Mouse (Mus musculus): ENCODE measurements around the gene Endod1. TPM values are rescaled to one million over a fixed set of nuclear protein-coding genes. Genes with fewer than 3 reads are reported as not detected.

Gene Endod1
- polyA plus RNA-seq, 1 experiment from 2014 or later: 10.8 TPM

DNA sequence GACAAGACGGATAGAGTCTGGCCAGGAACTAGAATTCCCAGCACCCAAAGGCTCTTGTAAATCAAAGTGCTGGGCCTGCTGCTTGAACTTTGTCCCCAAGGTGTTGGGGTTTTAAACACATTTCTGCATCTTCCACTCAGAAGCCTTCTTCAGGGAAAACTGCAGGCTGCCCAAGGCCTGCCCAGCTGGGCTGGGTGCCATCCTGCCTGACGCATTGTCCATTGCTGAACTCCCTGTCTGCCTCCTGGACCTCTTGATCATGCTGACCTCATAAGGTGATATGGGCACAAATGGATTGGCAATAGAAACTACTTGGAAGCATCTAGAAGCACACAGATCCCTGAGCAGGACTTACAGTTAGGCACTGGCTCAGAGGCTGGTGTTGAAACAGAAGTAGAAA is 3.2 kb downstream of the Endod1 start:
- Histone ChIP-seq H3K9ac (no peak overlapping the region), H3K4me3 (no peak overlapping the region), H3K4me2 (no peak overlapping the region), H3K36me3 (no peaks in the 10 kb centered on the region), H3K4me1 (peaks cover 17% of the 10 kb centered on the region), H3K27me3 (peaks cover 20% of the 10 kb centered on the region; the same call in 1 of the 2 replicates), H3K27ac (no peak overlapping the region), H3K9me3 (no peaks in the 10 kb centered on the region)
- 85% methylated on average over 2 of the region's 2 CpGs for WGBS
- ATAC-seq (ENCODE audit: insufficient number of reproducible peaks, insufficient read depth, low FRiP score, low TSS enrichment, low read depth): no peak

DNA sequence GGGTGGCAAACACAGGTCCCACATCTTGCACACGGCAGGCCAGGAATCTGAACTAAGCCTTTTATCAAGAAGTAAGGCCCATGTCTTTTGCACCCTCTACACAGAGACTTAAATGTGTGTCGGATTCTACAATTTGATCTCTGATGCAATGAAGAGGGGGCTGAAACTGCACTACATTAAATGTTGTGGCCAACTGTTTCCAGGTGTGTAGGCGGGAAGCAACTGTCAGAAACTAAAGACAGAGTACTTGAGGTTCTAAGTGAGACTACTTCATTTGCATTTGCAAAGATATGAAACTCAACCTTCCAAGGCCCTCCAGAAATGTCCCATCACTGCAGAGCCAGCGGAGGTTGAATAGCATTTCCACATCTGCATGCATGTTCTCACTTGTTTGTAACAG is 5.2 kb downstream of the Endod1 start:
- Histone ChIP-seq H3K27ac (no peak overlapping the region), H3K36me3 (no peaks in the 10 kb centered on the region), H3K4me2 (no peak overlapping the region), H3K4me1 (peaks cover 13% of the 10 kb centered on the region), H3K27me3 (peaks cover 15% of the 10 kb centered on the region; the same call in 1 of the 2 replicates), H3K4me3 (no peak overlapping the region), H3K9ac (no peak overlapping the region), H3K9me3 (no peaks in the 10 kb centered on the region)
- WGBS: 84% methylated on average over 4 of the region's 4 CpGs
- no peak for ATAC-seq (ENCODE audit: insufficient number of reproducible peaks, insufficient read depth, low FRiP score, low TSS enrichment, low read depth)

DNA sequence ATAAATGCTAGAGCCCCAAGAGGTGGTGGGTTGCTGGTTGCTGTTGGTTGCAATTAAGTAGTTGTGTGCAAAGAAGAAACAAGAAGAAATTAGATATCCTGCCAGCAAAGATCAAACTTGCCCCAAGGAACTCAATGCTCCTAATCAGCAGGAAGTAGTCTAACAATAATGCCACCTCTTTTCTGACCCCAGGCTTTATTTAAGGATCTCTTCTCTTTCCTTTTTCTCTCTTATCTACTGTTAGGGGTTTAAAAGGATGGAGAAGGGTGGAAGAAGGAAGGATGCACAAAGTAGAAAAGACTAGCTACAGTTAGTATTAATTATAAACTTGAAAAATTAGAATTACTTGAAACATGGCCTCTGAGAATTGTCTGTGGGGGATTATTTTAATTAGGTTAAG is 8.9 kb downstream of the Endod1 start:
- Histone ChIP-seq H3K4me3 (no peak overlapping the region), H3K9me3 (no peaks in the 10 kb centered on the region), H3K9ac (no peak overlapping the region), H3K4me2 (no peak overlapping the region), H3K36me3 (peaks cover 7% of the 10 kb centered on the region; the same call in 1 of the 2 replicates), H3K4me1 (no peaks in the 10 kb centered on the region), H3K27ac (no peak overlapping the region), H3K27me3 (no peaks in the 10 kb centered on the region)
- no peak for ATAC-seq (ENCODE audit: insufficient number of reproducible peaks, insufficient read depth, low FRiP score, low TSS enrichment, low read depth)

DNA sequence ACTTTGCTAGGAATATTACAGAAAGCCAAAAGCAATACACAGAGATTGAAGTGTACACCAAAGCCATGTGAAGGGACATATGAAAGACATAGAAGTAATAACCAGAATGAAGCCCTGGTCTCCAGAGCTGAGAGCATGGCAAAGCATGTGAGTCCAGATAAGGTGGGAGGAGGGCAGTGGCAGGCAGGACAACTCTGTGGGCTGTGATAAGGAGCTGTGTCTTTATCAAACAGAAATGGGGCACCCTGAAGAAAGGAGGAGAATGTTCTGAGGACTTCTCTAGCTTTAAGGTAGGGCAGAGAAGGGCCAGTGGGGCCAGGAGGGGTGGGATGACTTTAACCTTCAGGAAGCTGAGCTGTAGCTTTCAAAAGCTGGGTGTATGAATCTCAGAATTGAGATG is 12.0 kb downstream of the Endod1 start:
- Histone ChIP-seq H3K4me1 (peaks cover 13% of the 10 kb centered on the region; the same call in 1 of the 2 replicates), H3K9me3 (no peaks in the 10 kb centered on the region), H3K9ac (no peak overlapping the region), H3K36me3 (peaks cover 7% of the 10 kb centered on the region; the same call in 1 of the 2 replicates), H3K27me3 (no peaks in the 10 kb centered on the region), H3K27ac (no peak overlapping the region), H3K4me2 (no peak overlapping the region), H3K4me3 (no peak overlapping the region)
- ATAC-seq (ENCODE audit: insufficient number of reproducible peaks, insufficient read depth, low FRiP score, low TSS enrichment, low read depth): no peak

DNA sequence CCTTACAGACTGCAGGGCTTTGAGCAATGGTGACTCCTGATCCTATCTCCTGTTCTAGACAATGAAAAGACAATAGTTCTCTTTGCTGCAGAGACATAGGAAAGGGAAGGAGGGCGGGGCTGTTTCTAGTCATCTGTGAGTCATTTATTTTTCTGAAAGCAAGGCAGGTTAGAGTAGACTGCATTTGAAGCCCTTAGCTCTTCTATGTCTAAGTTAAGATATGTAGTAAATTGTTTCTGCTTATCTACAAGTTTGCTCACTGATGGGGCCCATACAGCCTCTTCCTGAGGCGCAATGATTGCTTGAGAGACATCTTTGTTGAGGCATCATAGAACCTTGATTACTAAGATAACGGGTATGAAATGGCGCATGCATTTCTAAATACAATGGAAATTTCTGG is 13.5 kb downstream of the Endod1 start:
- H3K4me3 ChIP-seq: no peak overlapping the region
- WGBS: 92% methylated on average over 4 of the region's 4 CpGs
- peaks cover 13% of the 10 kb centered on the region; the same call in 1 of the 2 replicates for H3K4me1 ChIP-seq
- no peak overlapping the region for H3K27ac ChIP-seq
- H3K9ac ChIP-seq: no peak overlapping the region
- ATAC-seq (ENCODE audit: insufficient number of reproducible peaks, insufficient read depth, low FRiP score, low TSS enrichment, low read depth): no peak
- no peak overlapping the region for H3K4me2 ChIP-seq
- peaks cover 7% of the 10 kb centered on the region; the same call in 1 of the 2 replicates for H3K36me3 ChIP-seq
- no peaks in the 10 kb centered on the region for H3K9me3 ChIP-seq
- no peaks in the 10 kb centered on the region for H3K27me3 ChIP-seq

DNA sequence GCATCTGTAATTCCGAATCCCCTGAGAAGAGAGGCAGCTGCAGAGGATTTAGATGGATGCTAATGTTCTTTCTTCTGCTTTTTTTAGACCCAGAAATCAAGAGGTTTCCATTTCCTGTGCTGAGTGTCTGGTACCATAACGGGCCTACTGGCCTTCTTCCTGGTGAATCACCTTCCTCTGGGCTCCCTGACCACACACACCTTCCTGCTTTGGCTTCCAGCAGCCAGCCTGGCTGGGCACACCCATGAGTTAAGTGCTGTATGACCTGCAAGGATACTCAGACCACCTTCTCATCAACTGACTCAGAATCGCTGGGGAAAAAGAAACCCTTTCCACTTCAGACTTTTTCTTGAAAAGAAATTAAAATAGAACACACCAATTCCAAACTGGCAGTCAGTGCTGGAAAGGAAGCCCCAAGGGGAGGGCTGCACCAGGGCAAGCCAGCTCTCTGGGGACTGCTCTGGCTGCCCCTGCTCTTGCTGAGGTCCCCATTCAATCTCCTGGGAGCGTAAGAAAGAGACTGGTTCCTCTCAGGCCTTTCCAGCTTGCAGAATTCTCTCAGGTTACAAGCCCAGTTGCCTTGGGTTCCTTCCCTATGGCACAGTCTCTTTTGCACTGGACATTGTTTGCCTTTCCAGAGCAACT is 15.7 kb downstream of the Endod1 start:
- Histone ChIP-seq H3K9me3 (no peaks in the 10 kb centered on the region), H3K4me2 (no peak overlapping the region), H3K27ac (0 out of 2 replicates have a peak overlapping the region, but pooled peaks have one; percentile 48), H3K9ac (no peak overlapping the region), H3K4me1 (peaks cover 13% of the 10 kb centered on the region; the same call in 1 of the 2 replicates), H3K36me3 (peaks cover 7% of the 10 kb centered on the region; the same call in 1 of the 2 replicates), H3K4me3 (no peak overlapping the region), H3K27me3 (no peaks in the 10 kb centered on the region)
- ATAC-seq (ENCODE audit: insufficient number of reproducible peaks, insufficient read depth, low FRiP score, low TSS enrichment, low read depth): no peak
- WGBS: 53% methylated on average over 4 of the region's 4 CpGs

DNA sequence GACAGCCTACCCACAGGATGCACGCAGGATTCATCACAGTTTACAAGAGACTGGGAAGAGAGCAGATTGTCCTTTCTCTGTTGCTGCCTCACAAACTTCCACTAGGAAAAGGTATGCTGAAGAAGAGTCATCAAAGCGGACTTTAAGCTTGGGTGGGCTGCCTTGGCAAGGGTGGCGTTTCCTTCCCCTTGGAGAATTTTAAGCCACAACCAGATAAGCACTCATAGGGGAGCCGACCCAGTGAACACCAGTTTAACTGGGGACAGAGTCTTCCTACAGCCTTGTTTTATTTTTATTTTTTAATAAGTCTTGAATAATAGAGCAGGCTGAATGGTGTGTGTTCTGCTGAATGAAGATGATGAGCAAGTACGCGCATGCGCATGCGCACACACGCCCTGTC is 16.6 kb downstream of the Endod1 start:
- H3K9me3 ChIP-seq: no peaks in the 10 kb centered on the region
- H3K4me1 ChIP-seq: peaks cover 13% of the 10 kb centered on the region; the same call in 1 of the 2 replicates
- no peaks in the 10 kb centered on the region for H3K27me3 ChIP-seq
- no peak overlapping the region for H3K27ac ChIP-seq
- H3K36me3 ChIP-seq: peaks cover 7% of the 10 kb centered on the region; the same call in 1 of the 2 replicates
- WGBS: 96% methylated on average over 9 of the region's 9 CpGs
- no peak overlapping the region for H3K4me3 ChIP-seq
- H3K9ac ChIP-seq: no peak overlapping the region
- no peak for ATAC-seq (ENCODE audit: insufficient number of reproducible peaks, insufficient read depth, low FRiP score, low TSS enrichment, low read depth)
- no peak overlapping the region for H3K4me2 ChIP-seq

DNA sequence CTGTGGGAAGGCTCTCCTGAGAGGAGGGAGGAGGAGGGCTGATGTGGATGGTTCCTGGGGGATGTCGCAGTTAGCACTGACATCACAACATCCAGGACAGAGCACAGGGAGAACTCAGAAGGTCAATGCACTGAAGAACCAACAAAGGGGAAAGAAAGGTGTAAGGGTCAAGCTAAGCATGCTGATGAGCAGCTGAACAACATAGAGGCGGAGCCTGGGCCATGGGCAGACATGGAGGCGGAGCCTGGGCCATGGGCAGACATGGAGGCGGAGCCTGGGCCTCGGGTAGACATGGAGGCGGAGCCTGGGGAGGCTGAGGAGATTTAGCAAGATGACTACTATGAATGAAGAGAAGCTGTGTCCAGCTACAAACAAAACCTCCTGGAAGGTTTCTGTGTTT is 17.8 kb downstream of the Endod1 start:
- WGBS: 78% methylated on average over 6 of the region's 6 CpGs
- H3K9me3 ChIP-seq: no peaks in the 10 kb centered on the region

DNA sequence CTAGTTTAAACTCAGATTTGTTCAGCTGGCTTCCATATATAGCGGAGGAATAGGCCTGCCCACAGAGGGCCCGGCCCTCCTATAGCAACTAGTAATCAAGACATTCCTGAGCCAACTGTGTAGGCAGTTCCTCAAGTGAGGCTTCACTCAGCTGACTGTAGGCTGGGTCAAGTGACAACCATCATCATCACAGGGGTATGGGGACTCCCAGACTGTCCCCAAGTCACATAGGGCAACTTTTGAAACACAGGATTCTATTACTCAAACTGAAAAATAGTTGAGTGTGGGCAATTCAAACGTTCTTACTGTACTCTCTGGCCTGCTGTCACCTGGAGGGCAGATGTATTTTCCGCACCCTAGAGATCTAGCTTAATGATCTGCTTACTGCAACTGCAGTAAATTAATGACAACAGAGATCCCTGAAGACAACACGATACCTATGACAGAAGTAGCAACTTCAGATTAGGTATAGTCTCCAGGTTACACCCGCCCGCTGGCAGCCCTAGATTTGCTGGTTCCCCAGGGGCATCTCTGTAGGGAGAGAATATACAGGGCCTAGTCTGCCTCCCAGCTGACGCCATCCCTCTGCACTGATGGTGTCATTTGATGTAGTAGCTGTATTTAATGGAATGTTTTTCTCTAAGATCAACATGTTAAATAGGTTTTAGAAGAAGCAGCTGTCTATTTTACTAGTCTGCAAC is 19.1 kb downstream of the Endod1 start:
- H3K4me3 ChIP-seq: no peak overlapping the region
- H3K27me3 ChIP-seq: no peaks in the 10 kb centered on the region
- H3K9me3 ChIP-seq: no peaks in the 10 kb centered on the region
- no peak overlapping the region for H3K4me2 ChIP-seq
- no peak overlapping the region for H3K9ac ChIP-seq
- 79% methylated on average over 8 of the region's 8 CpGs for WGBS
- H3K4me1 ChIP-seq: peaks cover 13% of the 10 kb centered on the region; the same call in 1 of the 2 replicates
- H3K36me3 ChIP-seq: no peaks in the 10 kb centered on the region
- H3K27ac ChIP-seq: no peak overlapping the region
- no peak for ATAC-seq (ENCODE audit: insufficient number of reproducible peaks, insufficient read depth, low FRiP score, low TSS enrichment, low read depth)

More for the DNA sequence above, 17.8 kb downstream of the Endod1 start:
- Histone ChIP-seq H3K36me3 (no peaks in the 10 kb centered on the region), H3K27me3 (no peaks in the 10 kb centered on the region), H3K9ac (no peak overlapping the region), H3K27ac (no peak overlapping the region), H3K4me1 (peaks cover 13% of the 10 kb centered on the region; the same call in 1 of the 2 replicates), H3K4me3 (no peak overlapping the region), H3K4me2 (no peak overlapping the region)
- no peak for ATAC-seq (ENCODE audit: insufficient number of reproducible peaks, insufficient read depth, low FRiP score, low TSS enrichment, low read depth)

DNA sequence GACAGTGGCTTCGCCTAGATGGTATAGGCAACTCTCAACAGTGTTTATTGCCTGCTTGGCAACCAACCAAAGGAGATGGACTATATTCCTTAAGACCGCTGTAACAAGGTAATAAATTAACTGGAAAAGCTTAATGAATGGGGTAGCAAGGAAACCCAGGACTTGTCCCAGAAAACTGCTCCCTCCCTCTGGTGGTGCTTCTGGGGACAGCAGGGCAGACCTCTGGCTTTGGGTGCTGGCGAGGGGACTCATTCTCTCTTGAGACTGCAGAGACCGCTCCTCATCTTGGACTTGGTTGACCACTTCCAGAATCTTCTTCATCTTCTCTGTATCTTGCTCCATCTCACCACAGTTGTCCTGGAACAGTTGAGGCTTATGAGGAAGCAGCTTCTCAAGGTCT is 24.3 kb downstream of the Endod1 start:
- H3K4me1 ChIP-seq: no peaks in the 10 kb centered on the region
- H3K4me3 ChIP-seq: no peak overlapping the region
- H3K9me3 ChIP-seq: no peaks in the 10 kb centered on the region
- no peak overlapping the region for H3K27ac ChIP-seq
- 83% methylated on average over 4 of the region's 4 CpGs for WGBS
- H3K27me3 ChIP-seq: no peaks in the 10 kb centered on the region
- no peaks in the 10 kb centered on the region for H3K36me3 ChIP-seq
- no peak for ATAC-seq (ENCODE audit: insufficient number of reproducible peaks, insufficient read depth, low FRiP score, low TSS enrichment, low read depth)
- no peak overlapping the region for H3K4me2 ChIP-seq
- no peak overlapping the region for H3K9ac ChIP-seq

DNA sequence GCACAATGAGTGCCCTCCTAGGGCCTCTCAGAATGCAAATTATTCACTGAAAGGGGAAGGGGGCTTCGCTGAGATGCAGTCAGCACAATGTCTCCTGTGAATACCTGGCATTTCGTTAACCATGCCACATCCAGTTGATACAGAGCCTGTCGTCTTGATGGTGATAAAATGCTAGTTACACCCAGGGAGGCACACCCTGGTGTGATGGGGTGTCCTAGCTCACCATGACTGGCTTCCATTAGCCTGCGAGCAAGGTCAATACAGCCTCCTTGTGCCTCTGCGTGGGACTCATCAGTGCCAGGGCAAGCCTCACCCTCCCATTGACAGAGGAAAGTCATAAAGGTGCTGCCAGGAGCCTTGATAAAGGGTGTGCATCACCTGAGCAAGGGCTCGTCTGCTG is 26.5 kb downstream of the Endod1 start:
- H3K9ac ChIP-seq: no peak overlapping the region
- H3K4me2 ChIP-seq: no peak overlapping the region
- no peak for ATAC-seq (ENCODE audit: insufficient number of reproducible peaks, insufficient read depth, low FRiP score, low TSS enrichment, low read depth)
- WGBS: 79% methylated on average over 6 of the region's 6 CpGs
- H3K27ac ChIP-seq: no peak overlapping the region
- H3K36me3 ChIP-seq: no peaks in the 10 kb centered on the region
- no peak overlapping the region for H3K4me3 ChIP-seq
- no peaks in the 10 kb centered on the region for H3K27me3 ChIP-seq
- no peaks in the 10 kb centered on the region for H3K4me1 ChIP-seq
- H3K9me3 ChIP-seq: no peaks in the 10 kb centered on the region

DNA sequence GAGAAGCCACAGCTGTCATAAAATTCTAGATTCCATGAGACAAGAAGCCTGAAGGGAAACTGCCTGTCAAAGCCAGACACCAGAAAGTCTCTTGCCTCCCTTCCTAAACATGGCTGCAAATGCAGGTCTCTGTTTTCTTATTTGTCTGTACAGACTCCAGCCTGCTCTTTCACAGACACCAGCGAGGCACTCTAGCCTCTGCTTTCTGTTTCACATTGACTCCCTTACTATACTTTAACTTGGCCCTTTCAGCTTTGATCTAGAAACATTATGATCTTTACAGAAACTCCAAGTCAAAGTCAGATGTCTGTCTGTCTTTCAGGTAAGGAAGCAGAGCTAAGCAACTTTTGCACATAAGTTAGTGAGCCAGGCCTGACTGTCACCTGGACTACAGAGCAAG is 29.0 kb downstream of the Endod1 start:
- Histone ChIP-seq H3K27me3 (no peaks in the 10 kb centered on the region), H3K4me2 (no peak overlapping the region), H3K4me3 (no peak overlapping the region), H3K27ac (no peak overlapping the region), H3K9me3 (no peaks in the 10 kb centered on the region), H3K4me1 (no peaks in the 10 kb centered on the region), H3K9ac (no peak overlapping the region), H3K36me3 (no peaks in the 10 kb centered on the region)
- ATAC-seq (ENCODE audit: insufficient number of reproducible peaks, insufficient read depth, low FRiP score, low TSS enrichment, low read depth): no peak
- WGBS: 84% methylated on average over 1 of the region's 1 CpGs

Data from embryonic facial prominence, embryonic 13.5 days (tissue).